Comparison of ENCODE assay signal across 15 mouse cellular contexts in the genomic region with DNA sequence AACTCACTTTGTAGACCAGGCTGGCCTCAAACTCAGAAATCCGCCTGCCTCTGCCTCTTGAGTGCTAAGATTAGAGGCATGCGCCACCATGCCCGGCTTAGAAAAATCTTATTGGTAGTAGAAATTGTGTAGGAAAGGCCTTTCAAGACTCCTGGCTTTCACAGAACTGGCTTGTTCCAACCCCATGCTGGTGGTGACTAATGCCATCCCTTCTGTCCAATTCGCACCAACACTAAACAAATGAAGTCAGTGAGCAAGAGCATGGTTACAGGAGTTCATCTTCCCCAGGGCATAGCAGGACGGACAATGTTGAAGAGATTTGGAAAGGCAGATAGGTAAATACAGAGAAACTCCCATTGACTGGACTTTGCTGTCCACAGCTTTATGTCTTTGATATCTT. TPM values are rescaled to one million over a fixed set of nuclear protein-coding genes. Genes with fewer than 3 reads are reported as not detected.
A peak's percentile ranks its signal among the peaks of the same experiment; 100 is the strongest.
DNase-seq lines count a peak whose midpoint lies in the region.
"Had no signal": no experiment of that assay in that cellular context is flagged by ENCODE, and none has a peak within 500 bp of the region (broad histone marks: within the 10 kb centered on the region; RNA-seq: fewer than 3 reads in every experiment).

No protein-coding gene starts in this region.

- peak; percentile 94 for DNase-seq in brain, adult 2 months (ENCODE audit: low read depth, low spot score)
- DNase-seq in cerebellum, adult 18-20 months, result peak; percentile 73 to 76
- DNase-seq in cerebellum, adult 9-11 months, result peak; percentile 84
- DNase-seq in cerebellum, postnatal 36 days, result peak; percentile 69 to 80
- DNase-seq in heart, postnatal 4 days, result no peak
- DNase-seq in spleen, postnatal 4 days (ENCODE audit: low spot score in 2 of 2), result no peak
- no peak for DNase-seq in retina, postnatal 1 day
- DNase-seq: adrenal gland, postnatal 10 days; heart, adult 18-20 months; heart, postnatal 10 days; kidney, adult 11 months had no signal

RNA-seq across cellular contexts. Expression of gene Gm16223, which starts 12.6 kb away (rescaled TPM):
- total RNA-seq in heart, postnatal 4 days (2021), result not detected
- total RNA-seq: gastrocnemius, adult 8-10 months; heart, adult 18-20 months; heart, postnatal 10 days; hematopoietic stem cell, adult 5-6 weeks; hindbrain, postnatal 0 days; MEL had no signal

Comparison
In these comparisons a context has a peak if more than half of its experiments do, and no peak if none do; other contexts are left out.
1. DNase-seq: peak in brain, adult 2 months (single experiment), cerebellum, adult 18-20 months (2 of 2), cerebellum, adult 9-11 months (single experiment) and cerebellum, postnatal 36 days (2 of 2); none in heart, postnatal 4 days (single experiment), spleen, postnatal 4 days (0 of 2) and retina, postnatal 1 day (single experiment).